Mouse (Mus musculus) stomach, postnatal 0 days (tissue): ENCODE data around the gene Zg16.
"Not testable (repeated sequence)": the region's sequence is repeated elsewhere in the genome, so short reads cannot be mapped to it uniquely, and the experiment has no call there.

Source experiments
- CTCF ChIP-seq: IDR thresholded peaks from 2 replicates; pipeline ENCODE4 v1.5.1; 2016; ENCODE audit warnings: antibody characterized with exemption, low read depth, mild to moderate bottlenecking, moderate library complexity
- EP300 ChIP-seq: optimal IDR thresholded peaks from 2 replicates; pipeline ENCODE3; 2016; ENCODE audit warnings: antibody characterized with exemption

DNA sequence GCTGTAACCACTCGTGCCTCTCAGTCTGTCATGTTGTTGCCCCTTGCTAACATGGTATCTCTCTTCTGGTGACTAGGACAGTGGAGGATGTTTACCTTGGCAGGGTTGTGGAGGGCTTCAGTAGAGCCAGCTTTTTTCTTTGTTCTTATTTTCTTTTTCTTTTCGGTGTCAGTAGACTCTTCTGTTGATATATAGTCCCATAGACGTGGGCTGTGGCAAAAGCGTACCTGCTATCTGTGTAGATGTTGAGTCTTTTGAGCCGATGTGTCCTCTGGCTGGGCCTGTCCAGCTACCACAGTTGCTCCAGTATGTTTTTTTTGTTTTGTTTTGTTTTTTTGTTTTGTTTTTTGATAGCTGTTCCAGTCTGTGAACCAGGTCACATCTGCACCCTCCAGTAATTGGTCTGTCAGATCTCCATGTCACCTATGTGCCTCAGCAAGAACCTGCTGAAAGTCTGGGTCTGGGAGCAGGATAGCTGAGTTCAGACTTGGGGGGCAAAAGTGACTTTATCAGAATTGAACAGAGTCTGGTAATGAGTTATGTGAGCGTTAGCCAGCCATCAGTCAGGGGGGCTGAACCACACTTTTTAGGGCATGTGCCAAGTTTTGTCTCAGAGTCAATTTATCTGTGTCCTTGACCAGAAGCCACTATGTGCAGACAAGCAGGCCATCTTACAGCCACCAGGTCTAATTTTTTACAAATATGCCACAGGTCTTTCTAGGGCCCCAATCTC lies at the start of gene Zg16:
- not testable (repeated sequence) for TF ChIP-seq CTCF, EP300
